Mouse (Mus musculus) midbrain, postnatal 0 days (tissue): Measurements from ENCODE around the gene Pitx2. TPM values are rescaled to one million over a fixed set of nuclear protein-coding genes. Genes with fewer than 3 reads are reported as not detected.

ENCODE experiments used
- ATAC-seq: fragments of 200-750 bp; cut with Nextera tagmentation; 2 replicates; pipeline ENCODE4 v1.8.0; 2017; ENCODE audit warnings: moderate number of reproducible peaks, mild to moderate bottlenecking, moderate TSS enrichment, moderate library complexity; ENCODE audit not compliant: low FRiP score
- DNase-seq: peaks from one replicate; pipeline ENCODE4 v3.0.0-alpha.2; 2015; ENCODE audit warnings: low spot score
- H3K27ac ChIP-seq: fragments of 300-500 bp; sonication (generic); 2 replicates; pipeline ENCODE4 v1.5.1; 2014; ENCODE audit warnings: low read depth, mild to moderate bottlenecking, low read length, mixed read lengths
- H3K27me3 ChIP-seq: fragments of 300-500 bp; sonication (generic); 2 replicates; pipeline ENCODE4 v1.6.1; 2014; ENCODE audit warnings: low read length, control low read depth, mixed read lengths; ENCODE audit not compliant: insufficient read depth
- H3K36me3 ChIP-seq: fragments of 300-500 bp; sonication (generic); 2 replicates; pipeline ENCODE4 v1.6.1; 2014; ENCODE audit warnings: low read length, control low read depth, mixed read lengths; ENCODE audit not compliant: insufficient read depth
- H3K4me1 ChIP-seq: fragments of 300-500 bp; sonication (generic); 2 replicates; pipeline ENCODE4 v1.6.1; 2014; ENCODE audit warnings: mild to moderate bottlenecking, control low read depth, antibody characterized with exemption, low read length, mixed read lengths; ENCODE audit not compliant: insufficient read depth
- H3K4me2 ChIP-seq: fragments of 300-500 bp; sonication (generic); 2 replicates; pipeline ENCODE4 v1.6.1; 2014; ENCODE audit warnings: low read depth, mild to moderate bottlenecking, low read length, mixed read lengths; ENCODE audit not compliant: poor library complexity, severe bottlenecking
- H3K4me3 ChIP-seq: fragments of 300-500 bp; sonication (generic); 2 replicates; pipeline ENCODE4 v1.5.1; 2014; ENCODE audit warnings: low read depth, mild to moderate bottlenecking, low read length, moderate library complexity
- H3K9ac ChIP-seq: fragments of 300-500 bp; sonication (generic); replicated peaks from 2 replicates; pipeline ENCODE4 v1.6.1; 2014; ENCODE audit warnings: mild to moderate bottlenecking, low read length, moderate library complexity, mixed read lengths; ENCODE audit not compliant: poor library complexity, severe bottlenecking
- H3K9me3 ChIP-seq: fragments of 300-500 bp; sonication (generic); 2 replicates; pipeline ENCODE4 v1.6.1; 2016; ENCODE audit warnings: low read length, control low read depth
- CTCF ChIP-seq: IDR thresholded peaks from 2 replicates; pipeline ENCODE4 v1.5.1; 2016; ENCODE audit warnings: antibody characterized with exemption, mild to moderate bottlenecking
- WGBS: fragments of 180-500 bp; shearing (Covaris S2); extraction: QIAGEN DNeasy Blood & Tissue Kit; methylation state at CpG from one replicate; pipeline ENCODE4 v1.1.7; 2014; 5-methylcytosine and 5-hydroxymethylcytosine counted together
- polyA plus RNA-seq: library from polyadenylated mRNA; unstranded; fragments of >200 nt; fragmentation: Nextera tagmentation; extraction: Ambion mirVana; gene quantifications from 2 replicates; pipeline ENCODE4 v1.2.1, GENCODE M21; 2015
- total RNA-seq: library from RNA; depleted of rRNA; stranded (reverse); fragments of >200 nt; gene quantifications from 2 replicates; pipeline ENCODE4 v1.2.3, GENCODE M21; 2014

The Pitx2 gene
- total and polyA plus RNA-seq, 2 experiments from 2014 or later, result 10.4 to 28.7 TPM

DNA sequence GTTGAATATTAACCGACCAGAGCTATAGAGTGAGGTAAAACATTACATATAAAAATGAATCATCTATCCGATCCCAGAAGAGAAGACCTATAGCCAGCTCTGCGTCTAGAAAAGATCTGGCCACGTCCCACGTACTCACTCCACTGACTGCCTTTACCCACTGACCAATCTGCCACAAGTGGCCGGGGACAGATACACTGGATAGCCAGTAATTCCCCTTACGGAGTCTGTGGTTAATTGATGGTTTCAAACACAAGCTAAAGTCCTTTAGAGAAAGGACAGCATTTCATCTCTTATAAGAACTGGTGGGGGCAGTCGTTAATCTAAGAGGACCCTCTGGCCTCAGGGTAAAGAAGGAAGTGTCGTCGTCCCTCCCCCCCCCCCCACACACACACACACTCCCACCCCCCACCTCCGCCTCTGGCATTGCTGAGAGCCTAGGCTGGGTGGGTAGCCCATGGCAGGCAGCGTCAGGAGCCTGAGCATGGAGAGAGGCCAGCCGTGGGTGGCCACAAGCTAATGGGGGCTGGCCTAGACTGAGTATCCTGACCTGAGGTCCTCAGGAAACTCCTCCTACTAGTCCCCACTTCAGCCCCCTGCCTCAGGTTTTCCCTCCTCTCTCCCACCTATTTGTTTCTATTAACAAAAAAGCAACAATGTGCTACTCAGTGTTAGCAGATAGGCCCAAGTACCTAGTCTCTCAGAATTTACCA lies 26.1 kb downstream of the Pitx2 start:
- H3K27me3 ChIP-seq, result peaks cover 79% of the 10 kb centered on the region
- 4% methylated on average over 12 of the region's 13 CpGs for WGBS

DNA sequence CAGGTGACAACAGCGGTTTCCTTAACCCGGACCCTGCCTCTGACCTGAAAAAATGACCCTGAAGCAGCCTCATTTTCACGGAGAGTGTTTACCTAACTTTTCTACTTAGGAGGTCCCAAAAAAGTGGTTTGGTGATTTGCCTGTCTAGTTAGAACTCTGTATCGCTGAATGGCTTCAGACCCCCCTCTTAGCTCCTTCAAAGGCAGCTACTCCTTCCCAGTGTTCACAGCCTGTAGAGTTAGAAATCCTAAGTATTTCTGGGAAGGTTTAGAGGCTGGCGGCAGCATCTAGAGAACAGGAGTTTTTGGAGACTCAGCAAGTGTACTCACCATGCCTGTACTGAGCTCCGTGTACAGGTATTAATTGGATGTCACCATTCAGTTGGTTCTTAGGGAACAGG lies 27.0 kb downstream of the Pitx2 start:
- Histone ChIP-seq H3K4me1 (no peaks in the 10 kb centered on the region), H3K9ac (no peak overlapping the region), H3K4me3 (no peak overlapping the region), H3K36me3 (no peaks in the 10 kb centered on the region), H3K9me3 (no peaks in the 10 kb centered on the region), H3K4me2 (no peak overlapping the region), H3K27ac (no peak overlapping the region), H3K27me3 (peaks cover 71% of the 10 kb centered on the region)
- WGBS, result 1% methylated on average over 6 of the region's 6 CpGs
- DNase-seq, result no peak
- no peak for ATAC-seq
- TF ChIP-seq CTCF, result no peak

More for the DNA sequence above, 26.1 kb downstream of the Pitx2 start:
- H3K4me2 ChIP-seq, result no peak overlapping the region
- H3K4me3 ChIP-seq, result no peak overlapping the region
- H3K36me3 ChIP-seq, result no peaks in the 10 kb centered on the region
- ATAC-seq (no peak), DNase-seq (no peak)
- no peak overlapping the region for H3K27ac ChIP-seq
- no peak overlapping the region for H3K9ac ChIP-seq
- TF ChIP-seq CTCF, result no peak
- H3K9me3 ChIP-seq, result no peaks in the 10 kb centered on the region
- H3K4me1 ChIP-seq, result no peaks in the 10 kb centered on the region

DNA sequence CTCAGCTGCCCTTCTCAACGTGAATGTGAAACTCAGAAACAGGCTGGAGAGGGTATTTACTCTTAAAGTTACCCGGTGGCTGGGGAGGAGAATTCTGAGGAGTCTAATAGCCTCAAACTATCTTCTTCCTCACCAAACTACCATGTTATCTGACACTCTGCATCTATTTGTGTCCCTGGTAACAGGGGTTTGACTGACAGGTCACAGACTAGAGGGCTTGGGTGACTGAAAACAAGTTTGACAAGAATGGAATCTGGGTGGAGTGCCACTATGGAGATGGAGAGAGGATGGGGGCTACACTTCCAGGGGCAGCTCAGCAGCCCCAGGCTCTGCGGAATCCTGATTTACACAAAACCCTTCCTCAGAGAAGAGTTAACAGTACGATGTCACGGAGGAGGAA lies 27.7 kb downstream of the Pitx2 start:
- WGBS, result 8% methylated on average over 5 of the region's 5 CpGs
- Histone ChIP-seq H3K4me1 (no peaks in the 10 kb centered on the region), H3K27me3 (peaks cover 66% of the 10 kb centered on the region), H3K9me3 (no peaks in the 10 kb centered on the region), H3K4me2 (no peak overlapping the region), H3K36me3 (no peaks in the 10 kb centered on the region), H3K27ac (no peak overlapping the region), H3K4me3 (no peak overlapping the region), H3K9ac (no peak overlapping the region)
- no peak for TF ChIP-seq CTCF
- no peak for ATAC-seq
- DNase-seq, result no peak

DNA sequence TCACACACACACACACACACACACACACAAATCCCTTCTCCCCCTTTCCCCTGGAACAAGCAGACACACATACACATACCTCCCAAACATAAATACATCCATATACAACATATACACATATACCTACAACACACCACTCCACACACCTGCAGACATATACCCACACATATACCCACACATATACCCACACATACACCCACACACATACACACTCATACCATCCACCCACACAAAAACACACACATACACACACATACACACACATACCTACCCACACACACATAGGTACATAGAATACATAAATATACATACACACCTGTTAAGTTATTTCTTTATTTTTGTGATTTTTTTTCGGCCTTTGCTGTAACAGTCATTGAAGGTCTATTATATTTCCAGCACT lies 38.3 kb downstream of the Pitx2 start:
- H3K4me3 ChIP-seq, result no peak overlapping the region
- H3K4me1 ChIP-seq, result no peaks in the 10 kb centered on the region
- H3K36me3 ChIP-seq, result no peaks in the 10 kb centered on the region
- TF ChIP-seq CTCF, result no peak
- WGBS, result 76% methylated on average over 1 of the region's 1 CpGs
- DNase-seq, result no peak
- H3K9me3 ChIP-seq, result no peaks in the 10 kb centered on the region
- H3K27me3 ChIP-seq, result no peaks in the 10 kb centered on the region
- no peak overlapping the region for H3K9ac ChIP-seq
- no peak overlapping the region for H3K4me2 ChIP-seq
- no peak for ATAC-seq
- no peak overlapping the region for H3K27ac ChIP-seq

DNA sequence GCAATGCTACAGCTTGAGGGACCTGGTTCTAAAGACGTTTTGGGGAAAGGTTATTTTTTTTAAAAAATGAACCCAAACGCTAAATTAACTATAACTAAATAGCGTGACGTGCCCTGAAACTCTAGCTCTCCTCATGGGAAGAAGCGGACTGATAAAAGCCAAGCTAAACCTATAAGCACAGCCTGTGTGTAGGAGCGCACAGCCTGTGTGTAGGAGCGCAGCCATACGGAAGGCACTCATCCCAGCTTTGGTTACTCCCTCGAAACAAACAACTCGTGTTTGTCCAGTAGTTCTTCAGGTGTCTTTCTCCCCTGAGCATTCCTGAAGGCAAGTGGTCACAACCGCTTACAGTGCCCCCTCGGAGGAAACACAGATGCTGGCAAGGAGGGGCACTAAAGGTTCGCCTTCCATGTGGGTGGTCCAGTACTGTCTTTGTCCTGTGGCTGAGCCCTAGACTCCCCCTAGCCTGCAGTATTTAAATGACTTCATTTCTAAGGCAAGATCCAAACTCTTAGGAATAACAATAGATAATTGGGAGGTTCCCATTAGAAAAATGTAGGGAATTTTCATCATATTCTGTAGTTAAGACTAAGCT lies 39.1 kb downstream of the Pitx2 start:
- no peaks in the 10 kb centered on the region for H3K27me3 ChIP-seq
- H3K4me3 ChIP-seq, result no peak overlapping the region
- DNase-seq, result no peak
- H3K9ac ChIP-seq, result no peak overlapping the region
- TF ChIP-seq CTCF, result no peak
- no peak overlapping the region for H3K4me2 ChIP-seq
- no peak overlapping the region for H3K27ac ChIP-seq
- ATAC-seq, result no peak
- H3K9me3 ChIP-seq, result no peaks in the 10 kb centered on the region
- 32% methylated on average over 13 of the region's 13 CpGs for WGBS
- no peaks in the 10 kb centered on the region for H3K4me1 ChIP-seq
- H3K36me3 ChIP-seq, result no peaks in the 10 kb centered on the region

DNA sequence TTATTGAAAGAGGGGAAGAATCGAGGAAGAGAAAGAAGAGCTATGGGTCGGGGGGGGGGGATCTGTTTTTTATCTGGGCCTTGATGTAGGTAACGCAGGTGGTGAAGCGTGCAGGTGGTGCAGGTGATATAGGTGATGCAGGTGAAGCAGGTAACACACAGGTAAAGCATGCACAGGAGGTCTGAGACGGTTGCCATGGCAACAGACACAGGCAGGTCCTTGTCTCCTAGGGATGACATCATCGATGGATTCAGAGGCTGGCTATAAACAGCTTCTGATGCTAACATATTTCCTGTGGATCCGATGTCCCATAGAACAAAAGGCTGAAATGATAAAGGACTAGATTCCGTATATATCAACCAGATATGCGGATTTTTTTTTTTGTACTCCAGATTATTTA lies 51.3 kb downstream of the Pitx2 start:
- ATAC-seq (no peak), DNase-seq (peak; percentile 53)
- no peak for TF ChIP-seq CTCF
- no peaks in the 10 kb centered on the region for H3K27me3 ChIP-seq
- H3K4me3 ChIP-seq, result no peak overlapping the region
- H3K36me3 ChIP-seq, result no peaks in the 10 kb centered on the region
- H3K27ac ChIP-seq, result no peak overlapping the region
- WGBS, result 83% methylated on average over 9 of the region's 9 CpGs
- H3K9ac ChIP-seq, result no peak overlapping the region
- no peaks in the 10 kb centered on the region for H3K9me3 ChIP-seq
- H3K4me2 ChIP-seq, result no peak overlapping the region
- H3K4me1 ChIP-seq, result no peaks in the 10 kb centered on the region
